Mouse (Mus musculus): Measurements from ENCODE around the gene Art2b. TPM values are rescaled to one million over a fixed set of nuclear protein-coding genes. Genes with fewer than 3 reads are reported as not detected.
"Not testable (repeated sequence)": the region's sequence is repeated elsewhere in the genome, so short reads cannot be mapped to it uniquely, and the experiment has no call there.

Gene Art2b
- polyA plus RNA-seq, 1 experiment, result not detected

GRCm38 (mm10) chr7:101616136-101616835, 30.9 kb upstream of the Art2b start:
- TF ChIP-seq POLR2A (IDR thresholded peaks at IDR 0.05; ENCODE audit: low read depth, low read length) (no peak), CTCF (IDR thresholded peaks at IDR 0.05; ENCODE audit: borderline replicate concordance, insufficient read depth, low read length) (no peak)
- H3K4me1 ChIP-seq (ENCODE audit: control insufficient read depth, insufficient read depth, low read length), result no peaks in the 10 kb centered on the region
- H3K27ac ChIP-seq (ENCODE audit: insufficient read depth, low read length), result no peak overlapping the region
- no peak overlapping the region for H3K4me3 ChIP-seq (ENCODE audit: insufficient read depth, low read length)

GRCm38 (mm10) chr7:101615406-101615805, 30.0 kb upstream of the Art2b start:
- TF ChIP-seq POLR2A (IDR thresholded peaks at IDR 0.05; ENCODE audit: low read depth, low read length) (no peak), CTCF (IDR thresholded peaks at IDR 0.05; ENCODE audit: borderline replicate concordance, insufficient read depth, low read length) (no peak)
- H3K4me1 ChIP-seq (ENCODE audit: control insufficient read depth, insufficient read depth, low read length), result no peaks in the 10 kb centered on the region
- no peak overlapping the region for H3K4me3 ChIP-seq (ENCODE audit: insufficient read depth, low read length)
- no peak overlapping the region for H3K27ac ChIP-seq (ENCODE audit: insufficient read depth, low read length)

- not testable (repeated sequence) for H3K27ac ChIP-seq (ENCODE audit: insufficient read depth, low read length); H3K4me3 ChIP-seq (ENCODE audit: insufficient read depth, low read length)
These were observed 27.6 kb upstream of the Art2b start for GRCm38 (mm10) chr7:101612786-101613527.

GRCm38 (mm10) chr7:101607845-101608244, 22.4 kb upstream of the Art2b start:
- no peak overlapping the region for H3K27ac ChIP-seq (ENCODE audit: insufficient read depth, low read length)
- no peaks in the 10 kb centered on the region for H3K4me1 ChIP-seq (ENCODE audit: control insufficient read depth, insufficient read depth, low read length)
- no peak for TF ChIP-seq CTCF (IDR thresholded peaks at IDR 0.05; ENCODE audit: borderline replicate concordance, insufficient read depth, low read length)
- TF ChIP-seq POLR2A (IDR thresholded peaks at IDR 0.05; ENCODE audit: low read depth, low read length), result no peak
- no peak overlapping the region for H3K4me3 ChIP-seq (ENCODE audit: insufficient read depth, low read length)

More at GRCm38 (mm10) chr7:101612786-101613527, 27.6 kb upstream of the Art2b start:
- H3K4me1 ChIP-seq (ENCODE audit: control insufficient read depth, insufficient read depth, low read length), result not testable (repeated sequence)

- H3K27ac ChIP-seq (ENCODE audit: insufficient read depth, low read length), result no peak overlapping the region
- no peaks in the 10 kb centered on the region for H3K4me1 ChIP-seq (ENCODE audit: control insufficient read depth, insufficient read depth, low read length)
- TF ChIP-seq POLR2A (IDR thresholded peaks at IDR 0.05; ENCODE audit: low read depth, low read length) (no peak), CTCF (IDR thresholded peaks at IDR 0.05; ENCODE audit: borderline replicate concordance, insufficient read depth, low read length) (no peak)
- H3K4me3 ChIP-seq (ENCODE audit: insufficient read depth, low read length), result no peak overlapping the region
These were observed 15.0 kb upstream of the Art2b start for GRCm38 (mm10) chr7:101600406-101600805.

- no peak overlapping the region for H3K27ac ChIP-seq (ENCODE audit: insufficient read depth, low read length)
- H3K4me1 ChIP-seq (ENCODE audit: control insufficient read depth, insufficient read depth, low read length), result no peaks in the 10 kb centered on the region
- H3K4me3 ChIP-seq (ENCODE audit: insufficient read depth, low read length), result no peak overlapping the region
- TF ChIP-seq POLR2A (IDR thresholded peaks at IDR 0.05; ENCODE audit: low read depth, low read length) (no peak), CTCF (IDR thresholded peaks at IDR 0.05; ENCODE audit: borderline replicate concordance, insufficient read depth, low read length) (no peak)
These were observed 13.1 kb upstream of the Art2b start for GRCm38 (mm10) chr7:101598482-101598881.

GRCm38 (mm10) chr7:101594969-101595368, 9.6 kb upstream of the Art2b start:
- no peak overlapping the region for H3K27ac ChIP-seq (ENCODE audit: insufficient read depth, low read length)
- H3K4me3 ChIP-seq (ENCODE audit: insufficient read depth, low read length), result no peak overlapping the region
- H3K4me1 ChIP-seq (ENCODE audit: control insufficient read depth, insufficient read depth, low read length), result no peaks in the 10 kb centered on the region
- no peak for TF ChIP-seq POLR2A (IDR thresholded peaks at IDR 0.05; ENCODE audit: low read depth, low read length)
- no peak for TF ChIP-seq CTCF (IDR thresholded peaks at IDR 0.05; ENCODE audit: borderline replicate concordance, insufficient read depth, low read length)

- H3K4me3 ChIP-seq (ENCODE audit: insufficient read depth, low read length); H3K27ac ChIP-seq (ENCODE audit: insufficient read depth, low read length); H3K4me1 ChIP-seq (ENCODE audit: control insufficient read depth, insufficient read depth, low read length): not testable (repeated sequence)
These were observed 1.1 kb downstream of the Art2b start for GRCm38 (mm10) chr7:101584271-101584670.

GRCm38 (mm10) chr7:101582012-101582411, 3.4 kb downstream of the Art2b start:
- no peak for TF ChIP-seq CTCF (IDR thresholded peaks at IDR 0.05; ENCODE audit: borderline replicate concordance, insufficient read depth, low read length)
- no peak for TF ChIP-seq POLR2A (IDR thresholded peaks at IDR 0.05; ENCODE audit: low read depth, low read length)
- H3K27ac ChIP-seq (ENCODE audit: insufficient read depth, low read length), result no peak overlapping the region
- no peak overlapping the region for H3K4me3 ChIP-seq (ENCODE audit: insufficient read depth, low read length)
- no peaks in the 10 kb centered on the region for H3K4me1 ChIP-seq (ENCODE audit: control insufficient read depth, insufficient read depth, low read length)

- not testable (repeated sequence) for H3K4me3 ChIP-seq (ENCODE audit: insufficient read depth, low read length); H3K4me1 ChIP-seq (ENCODE audit: control insufficient read depth, insufficient read depth, low read length); H3K27ac ChIP-seq (ENCODE audit: insufficient read depth, low read length)
These were observed 4.5 kb downstream of the Art2b start for GRCm38 (mm10) chr7:101580863-101581262.

Measured in embryonic fibroblast, embryonic 13.5 days (primary cell).